Mouse (Mus musculus): ENCODE measurements around the gene Gif. TPM values are rescaled to one million over a fixed set of nuclear protein-coding genes. Genes with fewer than 3 reads are reported as not detected.

Gif gene
- not detected in 2 replicates for polyA plus RNA-seq (2015; fragmentation: Nextera tagmentation; extraction: Ambion mirVana)

GRCm38 (mm10) chr19:11747298-11747697, at the start of gene Gif:
Gif (plus strand) TSS chr19:11747554.
- Histone ChIP-seq H3K4me2 (replicated peaks; ENCODE audit: low read depth, low read length) (no peak within 1 kb of the TSS), H3K4me3 (ENCODE audit: low read length) (no peak within 1 kb of the TSS), H3K36me3 (ENCODE audit: insufficient read depth, low read length) (no peaks in the 10 kb centered on the region), H3K27me3 (ENCODE audit: insufficient read depth, low read length) (no peaks in the 10 kb centered on the region), H3K9me3 (ENCODE audit: low read length) (no peaks in the 10 kb centered on the region), H3K9ac (replicated peaks; ENCODE audit: low read length) (no peak within 1 kb of the TSS), H3K27ac (ENCODE audit: low read length) (no peak within 1 kb of the TSS), H3K4me1 (ENCODE audit: insufficient read depth, low read length) (no peaks in the 10 kb centered on the region)
- WGBS = 81% methylated on average over 2 of the region's 2 CpGs
- no peak for ATAC-seq (ENCODE audit: low FRiP score, low TSS enrichment)

GRCm38 (mm10) chr19:11698342-11698741, 49.0 kb upstream of the Gif start:
- no peaks in the 10 kb centered on the region for H3K36me3 ChIP-seq (ENCODE audit: insufficient read depth, low read length)
- H3K4me3 ChIP-seq (ENCODE audit: low read length) = no peak overlapping the region
- H3K4me2 ChIP-seq (replicated peaks; ENCODE audit: low read depth, low read length) = no peak overlapping the region
- H3K4me1 ChIP-seq (ENCODE audit: insufficient read depth, low read length) = no peaks in the 10 kb centered on the region
- ATAC-seq (ENCODE audit: low FRiP score, low TSS enrichment) = no peak
- no peak overlapping the region for H3K9ac ChIP-seq (replicated peaks; ENCODE audit: low read length)
- WGBS = 92% methylated on average over 6 of the region's 6 CpGs
- H3K27ac ChIP-seq (ENCODE audit: low read length) = no peak overlapping the region
- H3K27me3 ChIP-seq (ENCODE audit: insufficient read depth, low read length) = no peaks in the 10 kb centered on the region
- H3K9me3 ChIP-seq (ENCODE audit: low read length) = no peaks in the 10 kb centered on the region

GRCm38 (mm10) chr19:11712451-11712850, 34.9 kb upstream of the Gif start:
- no peak for ATAC-seq (ENCODE audit: low FRiP score, low TSS enrichment)
- WGBS = 88% methylated on average over 4 of the region's 4 CpGs
- H3K27me3 ChIP-seq (ENCODE audit: insufficient read depth, low read length) = no peaks in the 10 kb centered on the region
- no peak overlapping the region for H3K27ac ChIP-seq (ENCODE audit: low read length)
- no peaks in the 10 kb centered on the region for H3K9me3 ChIP-seq (ENCODE audit: low read length)
- H3K4me2 ChIP-seq (replicated peaks; ENCODE audit: low read depth, low read length) = no peak overlapping the region
- no peak overlapping the region for H3K9ac ChIP-seq (replicated peaks; ENCODE audit: low read length)
- H3K4me3 ChIP-seq (ENCODE audit: low read length) = no peak overlapping the region
- H3K36me3 ChIP-seq (ENCODE audit: insufficient read depth, low read length) = no peaks in the 10 kb centered on the region
- H3K4me1 ChIP-seq (ENCODE audit: insufficient read depth, low read length) = no peaks in the 10 kb centered on the region

- ATAC-seq (ENCODE audit: low FRiP score, low TSS enrichment) = no peak
- Histone ChIP-seq H3K9me3 (ENCODE audit: low read length) (no peaks in the 10 kb centered on the region), H3K9ac (replicated peaks; ENCODE audit: low read length) (no peak overlapping the region), H3K4me3 (ENCODE audit: low read length) (no peak overlapping the region), H3K36me3 (ENCODE audit: insufficient read depth, low read length) (no peaks in the 10 kb centered on the region), H3K4me2 (replicated peaks; ENCODE audit: low read depth, low read length) (no peak overlapping the region), H3K27me3 (ENCODE audit: insufficient read depth, low read length) (no peaks in the 10 kb centered on the region), H3K4me1 (ENCODE audit: insufficient read depth, low read length) (no peaks in the 10 kb centered on the region), H3K27ac (ENCODE audit: low read length) (no peak overlapping the region)
- 93% methylated on average over 3 of the region's 3 CpGs for WGBS
Observed at GRCm38 (mm10) chr19:11720071-11720470, 27.3 kb upstream of the Gif start.

DNA sequence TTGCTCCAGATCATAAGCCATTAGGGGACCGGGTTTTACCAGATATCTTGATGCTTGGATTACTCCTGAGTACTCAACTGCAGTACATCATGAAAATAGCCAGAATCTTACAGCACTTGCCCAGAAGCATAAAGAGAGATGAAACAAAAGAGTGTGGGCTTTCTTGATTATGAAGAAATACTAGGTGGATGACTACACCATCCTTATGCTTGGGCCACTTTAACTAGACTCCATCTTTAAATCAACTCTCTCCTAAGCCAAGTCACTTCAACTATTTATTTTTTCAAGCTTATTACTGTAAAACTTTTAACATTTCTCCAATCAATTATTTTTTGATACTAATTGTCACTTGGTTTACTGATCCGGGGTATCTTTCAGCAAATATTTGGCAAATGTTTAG, 23.5 kb upstream of the Gif start:
- ATAC-seq (ENCODE audit: low FRiP score, low TSS enrichment) = no peak
- H3K4me1 ChIP-seq (ENCODE audit: insufficient read depth, low read length) = no peaks in the 10 kb centered on the region
- H3K9ac ChIP-seq (replicated peaks; ENCODE audit: low read length) = no peak overlapping the region
- H3K27me3 ChIP-seq (ENCODE audit: insufficient read depth, low read length) = no peaks in the 10 kb centered on the region
- no peak overlapping the region for H3K4me3 ChIP-seq (ENCODE audit: low read length)
- H3K9me3 ChIP-seq (ENCODE audit: low read length) = no peaks in the 10 kb centered on the region
- H3K36me3 ChIP-seq (ENCODE audit: insufficient read depth, low read length) = no peaks in the 10 kb centered on the region
- WGBS = 86% methylated on average over 2 of the region's 2 CpGs
- no peak overlapping the region for H3K27ac ChIP-seq (ENCODE audit: low read length)
- no peak overlapping the region for H3K4me2 ChIP-seq (replicated peaks; ENCODE audit: low read depth, low read length)

GRCm38 (mm10) chr19:11724275-11724674, 23.1 kb upstream of the Gif start:
- Histone ChIP-seq H3K4me3 (ENCODE audit: low read length) (no peak overlapping the region), H3K27me3 (ENCODE audit: insufficient read depth, low read length) (no peaks in the 10 kb centered on the region), H3K36me3 (ENCODE audit: insufficient read depth, low read length) (no peaks in the 10 kb centered on the region), H3K9ac (replicated peaks; ENCODE audit: low read length) (no peak overlapping the region), H3K9me3 (ENCODE audit: low read length) (no peaks in the 10 kb centered on the region), H3K4me2 (replicated peaks; ENCODE audit: low read depth, low read length) (no peak overlapping the region), H3K4me1 (ENCODE audit: insufficient read depth, low read length) (no peaks in the 10 kb centered on the region), H3K27ac (ENCODE audit: low read length) (no peak overlapping the region)
- no peak for ATAC-seq (ENCODE audit: low FRiP score, low TSS enrichment)
- 80% methylated on average over 6 of the region's 6 CpGs for WGBS

- ATAC-seq (ENCODE audit: low FRiP score, low TSS enrichment) = no peak
- no peak overlapping the region for H3K27ac ChIP-seq (ENCODE audit: low read length)
- no peak overlapping the region for H3K4me2 ChIP-seq (replicated peaks; ENCODE audit: low read depth, low read length)
- no peaks in the 10 kb centered on the region for H3K36me3 ChIP-seq (ENCODE audit: insufficient read depth, low read length)
- no peaks in the 10 kb centered on the region for H3K4me1 ChIP-seq (ENCODE audit: insufficient read depth, low read length)
- no peaks in the 10 kb centered on the region for H3K9me3 ChIP-seq (ENCODE audit: low read length)
- WGBS = 80% methylated on average over 2 of the region's 2 CpGs
- no peak overlapping the region for H3K4me3 ChIP-seq (ENCODE audit: low read length)
- H3K27me3 ChIP-seq (ENCODE audit: insufficient read depth, low read length) = no peaks in the 10 kb centered on the region
- no peak overlapping the region for H3K9ac ChIP-seq (replicated peaks; ENCODE audit: low read length)
Observed at GRCm38 (mm10) chr19:11725915-11726314, 21.4 kb upstream of the Gif start.

GRCm38 (mm10) chr19:11727304-11727703, 20.1 kb upstream of the Gif start:
- H3K4me2 ChIP-seq (replicated peaks; ENCODE audit: low read depth, low read length) = no peak overlapping the region
- 89% methylated on average over 5 of the region's 5 CpGs for WGBS

DNA sequence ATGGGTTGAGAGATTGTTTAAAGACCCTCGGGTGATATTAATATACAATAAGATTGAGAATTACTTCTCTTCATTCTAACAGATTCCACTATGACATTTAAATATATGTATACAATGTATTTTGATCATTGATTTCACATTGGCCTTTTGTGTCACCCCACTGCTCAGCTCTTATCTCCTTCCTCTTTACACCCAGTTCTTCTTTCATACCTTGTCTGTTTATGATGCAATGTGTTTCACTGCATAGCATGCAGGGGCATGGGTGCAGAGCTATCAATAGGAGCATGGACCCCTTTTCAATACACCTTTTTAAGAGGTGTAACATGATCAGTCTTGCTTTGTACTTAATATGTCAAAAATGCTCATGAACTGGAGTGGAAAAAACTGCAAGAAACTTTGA, 17.1 kb upstream of the Gif start:
- H3K9me3 ChIP-seq (ENCODE audit: low read length) = no peaks in the 10 kb centered on the region
- no peak for ATAC-seq (ENCODE audit: low FRiP score, low TSS enrichment)
- H3K4me1 ChIP-seq (ENCODE audit: insufficient read depth, low read length) = no peaks in the 10 kb centered on the region
- H3K4me3 ChIP-seq (ENCODE audit: low read length) = no peak overlapping the region
- no peaks in the 10 kb centered on the region for H3K36me3 ChIP-seq (ENCODE audit: insufficient read depth, low read length)
- H3K4me2 ChIP-seq (replicated peaks; ENCODE audit: low read depth, low read length) = no peak overlapping the region
- H3K27me3 ChIP-seq (ENCODE audit: insufficient read depth, low read length) = no peaks in the 10 kb centered on the region
- WGBS = 72% methylated on average over 1 of the region's 1 CpGs
- no peak overlapping the region for H3K27ac ChIP-seq (ENCODE audit: low read length)
- no peak overlapping the region for H3K9ac ChIP-seq (replicated peaks; ENCODE audit: low read length)

More at GRCm38 (mm10) chr19:11727304-11727703, 20.1 kb upstream of the Gif start:
- ATAC-seq (ENCODE audit: low FRiP score, low TSS enrichment) = no peak
- H3K4me3 ChIP-seq (ENCODE audit: low read length) = no peak overlapping the region
- no peaks in the 10 kb centered on the region for H3K4me1 ChIP-seq (ENCODE audit: insufficient read depth, low read length)
- no peak overlapping the region for H3K9ac ChIP-seq (replicated peaks; ENCODE audit: low read length)
- no peak overlapping the region for H3K27ac ChIP-seq (ENCODE audit: low read length)
- H3K36me3 ChIP-seq (ENCODE audit: insufficient read depth, low read length) = no peaks in the 10 kb centered on the region
- no peaks in the 10 kb centered on the region for H3K27me3 ChIP-seq (ENCODE audit: insufficient read depth, low read length)
- H3K9me3 ChIP-seq (ENCODE audit: low read length) = no peaks in the 10 kb centered on the region

DNA sequence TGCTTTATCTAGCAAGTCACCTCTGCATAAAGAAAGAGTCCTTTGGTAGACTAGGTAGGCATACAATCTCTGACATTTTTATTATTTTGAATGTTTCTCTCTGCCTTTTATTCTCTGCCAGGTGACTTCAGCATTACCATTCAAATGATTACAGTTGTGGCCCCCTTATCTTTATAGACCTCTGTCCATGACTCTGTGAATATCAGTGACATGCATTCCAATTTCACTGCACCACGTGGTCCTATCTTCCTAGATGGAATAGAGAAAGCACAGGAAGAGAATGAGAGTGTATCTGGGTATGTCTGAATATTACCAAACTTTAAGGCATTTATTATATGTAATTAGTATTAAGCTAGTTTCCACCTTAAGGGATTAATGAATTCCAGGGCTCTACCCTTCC, 10.9 kb upstream of the Gif start:
- Histone ChIP-seq H3K4me3 (ENCODE audit: low read length) (no peak overlapping the region), H3K4me1 (ENCODE audit: insufficient read depth, low read length) (no peaks in the 10 kb centered on the region), H3K9me3 (ENCODE audit: low read length) (no peaks in the 10 kb centered on the region), H3K27ac (ENCODE audit: low read length) (no peak overlapping the region), H3K27me3 (ENCODE audit: insufficient read depth, low read length) (no peaks in the 10 kb centered on the region), H3K9ac (replicated peaks; ENCODE audit: low read length) (no peak overlapping the region), H3K4me2 (replicated peaks; ENCODE audit: low read depth, low read length) (no peak overlapping the region), H3K36me3 (ENCODE audit: insufficient read depth, low read length) (no peaks in the 10 kb centered on the region)
- WGBS = 39% methylated on average over 1 of the region's 1 CpGs
- no peak for ATAC-seq (ENCODE audit: low FRiP score, low TSS enrichment)

GRCm38 (mm10) chr19:11745680-11746079, 1.7 kb upstream of the Gif start:
- no peak overlapping the region for H3K4me2 ChIP-seq (replicated peaks; ENCODE audit: low read depth, low read length)
- H3K4me3 ChIP-seq (ENCODE audit: low read length) = no peak overlapping the region
- no peaks in the 10 kb centered on the region for H3K9me3 ChIP-seq (ENCODE audit: low read length)
- H3K36me3 ChIP-seq (ENCODE audit: insufficient read depth, low read length) = no peaks in the 10 kb centered on the region
- no peaks in the 10 kb centered on the region for H3K27me3 ChIP-seq (ENCODE audit: insufficient read depth, low read length)
- H3K9ac ChIP-seq (replicated peaks; ENCODE audit: low read length) = no peak overlapping the region
- no peak for ATAC-seq (ENCODE audit: low FRiP score, low TSS enrichment)
- no peaks in the 10 kb centered on the region for H3K4me1 ChIP-seq (ENCODE audit: insufficient read depth, low read length)
- no peak overlapping the region for H3K27ac ChIP-seq (ENCODE audit: low read length)
